Mouse (Mus musculus): ENCODE data around the gene Senp6. TPM values are rescaled to one million over a fixed set of nuclear protein-coding genes. Genes with fewer than 3 reads are reported as not detected.

The Senp6 gene
- 100 to 1,000 TPM; 103 to 110 TPM for polyA plus RNA-seq (2017; shearing (Covaris generic))

GRCm38 (mm10) chr9:80066367-80067220 is at the start of gene Senp6:
TSS of gene Senp6 (plus strand) at chr9:80066903.

GRCm38 (mm10) chr9:80164611-80165474 is 98.1 kb downstream of the Senp6 start, which contains the start of gene Myo6:
TSS of gene Myo6 (plus strand) at chr9:80165031.

Other genes starting within 250 kb of the Senp6 start
- gene Filip1, start 54.1 kb upstream of the Senp6 start, polyA plus RNA-seq (2017; shearing (Covaris generic)): under 1 TPM; 0.53 to 0.84 TPM
- gene Myo6, start 98.1 kb downstream of the Senp6 start, polyA plus RNA-seq (2017; shearing (Covaris generic)): 100 to 1,000 TPM in 1 of 2 experiments, 10 to 100 TPM in 1; 20.3 to 107 TPM